Comparison of ENCODE assay signal across 9 mouse cellular contexts in genomic region chr14:103033271-103033823, GRCm38 (mm10). TPM values are rescaled to one million over a fixed set of nuclear protein-coding genes. Genes with fewer than 3 reads are reported as not detected.
DNase-seq lines count a peak whose midpoint lies in the region; ATAC-seq and TF ChIP-seq lines count a peak whose summit lies in the region.
"Had no signal": no experiment of that assay in that cellular context is flagged by ENCODE, and none has a peak within 500 bp of the region (broad histone marks: within the 10 kb centered on the region; RNA-seq: fewer than 3 reads in every experiment).

No protein-coding gene starts in this region.

- H3K4me1 ChIP-seq in heart, embryonic 16.5 days (ENCODE audit: control insufficient read depth, insufficient read depth, low read length): no peaks in the 10 kb centered on the region
- no peaks in the 10 kb centered on the region for H3K4me1 ChIP-seq in liver, embryonic 16.5 days (ENCODE audit: control insufficient read depth, low read depth, low read length)
- H3K4me1 ChIP-seq in hindbrain, postnatal 0 days (ENCODE audit: insufficient read depth, low read length): no peaks in the 10 kb centered on the region

- WGBS in heart, embryonic 16.5 days: 59% methylated on average over 10 of the region's 10 CpGs
- WGBS in liver, embryonic 16.5 days (ENCODE audit: insufficient replicate concordance): 35% methylated on average over 10 of the region's 10 CpGs
- WGBS in hindbrain, postnatal 0 days: 81% methylated on average over 10 of the region's 10 CpGs

- no peak overlapping the region for H3K4me3 ChIP-seq in heart, embryonic 16.5 days (ENCODE audit: low read length)
- H3K4me3 ChIP-seq in liver, embryonic 16.5 days (ENCODE audit: low read depth, low read length): no peak overlapping the region
- H3K4me3 ChIP-seq in hindbrain, postnatal 0 days (ENCODE audit: low read length): no peak overlapping the region

- TF ChIP-seq CTCF in hindbrain, postnatal 0 days (IDR thresholded peaks at IDR 0.05; ENCODE audit: low read depth): no peak

- no peak overlapping the region for H3K4me2 ChIP-seq in heart, embryonic 16.5 days (ENCODE audit: low read depth, low read length)
- no peak overlapping the region for H3K4me2 ChIP-seq in liver, embryonic 16.5 days (ENCODE audit: low read depth, low read length)
- H3K4me2 ChIP-seq in hindbrain, postnatal 0 days (ENCODE audit: low read depth, low read length): no peak overlapping the region

- H3K9ac ChIP-seq in heart, embryonic 16.5 days (ENCODE audit: low read length): no peak overlapping the region
- H3K9ac ChIP-seq in liver, embryonic 16.5 days (ENCODE audit: low read depth, low read length): no peak overlapping the region
- H3K9ac ChIP-seq in hindbrain, postnatal 0 days (replicated peaks; ENCODE audit: low read length): no peak overlapping the region

- H3K27me3 ChIP-seq in heart, embryonic 16.5 days (ENCODE audit: control insufficient read depth, insufficient read depth, low read length): no peaks in the 10 kb centered on the region
- H3K27me3 ChIP-seq in liver, embryonic 16.5 days (ENCODE audit: control insufficient read depth, insufficient read depth, low read depth, low read length): no peaks in the 10 kb centered on the region
- no peaks in the 10 kb centered on the region for H3K27me3 ChIP-seq in splenic B cell, adult 2 months (ENCODE audit: control insufficient read depth, insufficient read depth, low read length, poor library complexity, severe bottlenecking)
- no peaks in the 10 kb centered on the region for H3K27me3 ChIP-seq in hindbrain, postnatal 0 days (ENCODE audit: insufficient read depth, low read length)

- no peaks in the 10 kb centered on the region for H3K36me3 ChIP-seq in heart, embryonic 16.5 days (ENCODE audit: control insufficient read depth, insufficient read depth)
- H3K36me3 ChIP-seq in liver, embryonic 16.5 days (ENCODE audit: control insufficient read depth, insufficient read depth): no peaks in the 10 kb centered on the region
- H3K36me3 ChIP-seq in splenic B cell, adult 2 months (ENCODE audit: control insufficient read depth, insufficient read depth, low read length, poor library complexity, severe bottlenecking): no peaks in the 10 kb centered on the region
- H3K36me3 ChIP-seq in hindbrain, postnatal 0 days (ENCODE audit: insufficient read depth, low read length): no peaks in the 10 kb centered on the region

- peak; percentile 65 for ATAC-seq in heart, embryonic 16.5 days (replicated peaks; ENCODE audit: extremely low read depth, insufficient read depth, low FRiP score)
- ATAC-seq in liver, embryonic 16.5 days (ENCODE audit: low read depth): peak; percentile 43
- ATAC-seq in hindbrain, postnatal 0 days: no peak

- peak; percentile 21 for DNase-seq in 3T3-L1 (ENCODE audit: low read depth, low spot score)
- peak; percentile 32 for DNase-seq in T-cell, adult 2 months (ENCODE audit: low spot score)
- DNase-seq in splenic B cell, adult 2 months (ENCODE audit: low read depth, low spot score): peak; percentile 75
- no peak for DNase-seq in gastrocnemius, postnatal 36 days
- no peak for DNase-seq in c-Kit-positive CD71-positive TER-119-positive erythroid progenitor cells, embryonic 14.5 days (ENCODE audit: low spot score)
- DNase-seq in hindbrain, postnatal 0 days (ENCODE audit: low spot score): no peak

- peak overlapping the region; percentile 57 for H3K27ac ChIP-seq in heart, embryonic 16.5 days (ENCODE audit: low read length)
- H3K27ac ChIP-seq in liver, embryonic 16.5 days (ENCODE audit: low read length): no peak overlapping the region
- no peak overlapping the region for H3K27ac ChIP-seq in hindbrain, postnatal 0 days

- H3K9me3 ChIP-seq in heart, embryonic 16.5 days (replicated peaks; ENCODE audit: control insufficient read depth, low read length): no peaks in the 10 kb centered on the region
- H3K9me3 ChIP-seq in liver, embryonic 16.5 days (replicated peaks; ENCODE audit: control insufficient read depth, low read length): no peaks in the 10 kb centered on the region
- no peaks in the 10 kb centered on the region for H3K9me3 ChIP-seq in hindbrain, postnatal 0 days (ENCODE audit: low read length)

- intact Hi-C loops in gastrocnemius, postnatal 36 days (cut with DNase I): no loop called here

RNA-seq across cellular contexts. Expression of gene Acod1, which starts 13.4 kb away (rescaled TPM):
- 0.07 TPM in 1 of 2 replicates, not detected in the other for polyA plus RNA-seq in heart, embryonic 16.5 days (2015; fragmentation: Nextera tagmentation; extraction: Ambion mirVana)
- polyA plus RNA-seq in liver, embryonic 16.5 days (2015; fragmentation: Nextera tagmentation; extraction: Ambion mirVana): 0.05 TPM in 1 of 2 replicates, not detected in the other
- total RNA-seq in gastrocnemius, postnatal 36 days (2021): not detected
- total RNA-seq in hindbrain, postnatal 0 days (2014; rRNA removed): not detected in 2 replicates
- polyA plus RNA-seq in hindbrain, postnatal 0 days (2015; fragmentation: Nextera tagmentation; extraction: Ambion mirVana): not detected in 2 replicates
- total RNA-seq: left cerebral cortex, postnatal 14 days had no signal

RNA-seq across cellular contexts. Expression of gene Cln5, which starts 36.7 kb away (rescaled TPM):
- 27.6 and 27.7 TPM in 2 replicates for polyA plus RNA-seq in heart, embryonic 16.5 days (2015; fragmentation: Nextera tagmentation; extraction: Ambion mirVana)
- 17.0 and 17.2 TPM in 2 replicates for polyA plus RNA-seq in liver, embryonic 16.5 days (2015; fragmentation: Nextera tagmentation; extraction: Ambion mirVana)
- 1 to 10 TPM; 8.7 to 8.9 TPM for total RNA-seq in gastrocnemius, postnatal 36 days (2021)
- total RNA-seq in hindbrain, postnatal 0 days (2014; rRNA removed): 11.8 and 14.9 TPM in 2 replicates
- 14.0 and 14.5 TPM in 2 replicates for polyA plus RNA-seq in hindbrain, postnatal 0 days (2015; fragmentation: Nextera tagmentation; extraction: Ambion mirVana)

RNA-seq across cellular contexts. Expression of gene Kctd12, which starts 50.9 kb away (rescaled TPM):
- 5.3 and 6.7 TPM in 2 replicates for polyA plus RNA-seq in heart, embryonic 16.5 days (2015; fragmentation: Nextera tagmentation; extraction: Ambion mirVana)
- 2.5 and 2.8 TPM in 2 replicates for polyA plus RNA-seq in liver, embryonic 16.5 days (2015; fragmentation: Nextera tagmentation; extraction: Ambion mirVana)
- 1 to 10 TPM; 7.1 to 7.3 TPM for total RNA-seq in gastrocnemius, postnatal 36 days (2021)
- 93.9 and 98.8 TPM in 2 replicates for total RNA-seq in hindbrain, postnatal 0 days (2014; rRNA removed)
- polyA plus RNA-seq in hindbrain, postnatal 0 days (2015; fragmentation: Nextera tagmentation; extraction: Ambion mirVana): 11.1 and 12.6 TPM in 2 replicates

Comparison
In these comparisons a context has a peak if more than half of its experiments do, and no peak if none do; other contexts are left out.
1. DNase-seq: peak in 3T3-L1 (single experiment), T-cell, adult 2 months (single experiment) and splenic B cell, adult 2 months (single experiment); none in gastrocnemius, postnatal 36 days (0 of 2), c-Kit-positive CD71-positive TER-119-positive erythroid progenitor cells, embryonic 14.5 days (single experiment) and hindbrain, postnatal 0 days (single experiment).